Mouse (Mus musculus) hindbrain, embryonic 10.5 days (tissue): Measurements from ENCODE around the gene Hopx. TPM values are rescaled to one million over a fixed set of nuclear protein-coding genes. Genes with fewer than 3 reads are reported as not detected.

ENCODE experiments used
- DNase-seq: peaks from one replicate; pipeline ENCODE4 v3.0.0-alpha.2; 2017; ENCODE audit warnings: low spot score
- H3K27ac ChIP-seq: fragments of 300-500 bp; sonication (generic); 2 replicates; pipeline ENCODE4 v1.5.1; 2016; ENCODE audit warnings: mild to moderate bottlenecking, moderate library complexity
- H3K27me3 ChIP-seq: fragments of 300-500 bp; sonication (generic); 2 replicates; pipeline ENCODE4 v1.6.1; 2016; ENCODE audit warnings: mild to moderate bottlenecking; ENCODE audit not compliant: poor library complexity, insufficient read depth, severe bottlenecking
- H3K36me3 ChIP-seq: fragments of 300-500 bp; sonication (generic); 2 replicates; pipeline ENCODE4 v1.6.1; 2016; ENCODE audit warnings: mild to moderate bottlenecking, moderate library complexity
- H3K4me1 ChIP-seq: fragments of 300-500 bp; sonication (generic); replicated peaks from 2 replicates; pipeline ENCODE4 v1.6.1; 2016; ENCODE audit warnings: mild to moderate bottlenecking
- H3K4me3 ChIP-seq: fragments of 300-500 bp; sonication (generic); 2 replicates; pipeline ENCODE4 v1.5.1; 2016; ENCODE audit warnings: mild to moderate bottlenecking, moderate library complexity
- H3K9me3 ChIP-seq: fragments of 300-500 bp; sonication (generic); 2 replicates; pipeline ENCODE4 v1.6.1; 2016; ENCODE audit warnings: mild to moderate bottlenecking, moderate library complexity
- WGBS: fragments of 180-500 bp; shearing (Covaris S2); methylation state at CpG from one replicate; pipeline ENCODE4 v1.1.7; 2016; 5-methylcytosine and 5-hydroxymethylcytosine counted together
- polyA plus RNA-seq: library from polyadenylated mRNA; unstranded; fragments of >200 nt; fragmentation: Nextera tagmentation; extraction: Ambion mirVana; gene quantifications from 2 replicates; pipeline ENCODE4 v1.2.1, GENCODE M21; 2016

Gene Hopx
- polyA plus RNA-seq, 1 experiment from 2014 or later = 0.34 TPM

DNA sequence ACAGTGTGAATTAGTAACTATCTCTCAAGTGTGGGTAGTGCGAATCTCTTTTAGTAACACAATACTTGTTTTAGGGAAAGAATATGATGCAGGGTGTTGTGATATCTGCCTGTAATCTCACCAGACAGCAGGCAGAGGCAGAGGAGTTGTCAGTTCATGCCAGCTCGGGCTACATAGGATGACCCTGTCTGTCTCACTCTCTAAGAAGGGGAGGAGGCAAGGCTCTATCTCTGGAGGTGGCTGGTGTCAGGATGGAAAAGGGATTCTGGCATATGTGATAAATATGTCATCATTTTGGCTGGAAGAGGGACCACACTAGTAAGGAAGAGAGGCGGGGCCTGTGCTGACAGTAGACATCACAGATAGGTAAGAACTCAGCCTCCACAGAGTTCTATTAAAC is 23.0 kb downstream of the Hopx start:
- no peak for DNase-seq
- no peaks in the 10 kb centered on the region for H3K36me3 ChIP-seq
- peaks cover 19% of the 10 kb centered on the region for H3K4me1 ChIP-seq
- H3K4me3 ChIP-seq = no peak overlapping the region
- H3K27me3 ChIP-seq = peaks cover 51% of the 10 kb centered on the region
- no peak overlapping the region for H3K27ac ChIP-seq
- WGBS = 86% methylated on average over 3 of the region's 3 CpGs
- H3K9me3 ChIP-seq = no peaks in the 10 kb centered on the region

DNA sequence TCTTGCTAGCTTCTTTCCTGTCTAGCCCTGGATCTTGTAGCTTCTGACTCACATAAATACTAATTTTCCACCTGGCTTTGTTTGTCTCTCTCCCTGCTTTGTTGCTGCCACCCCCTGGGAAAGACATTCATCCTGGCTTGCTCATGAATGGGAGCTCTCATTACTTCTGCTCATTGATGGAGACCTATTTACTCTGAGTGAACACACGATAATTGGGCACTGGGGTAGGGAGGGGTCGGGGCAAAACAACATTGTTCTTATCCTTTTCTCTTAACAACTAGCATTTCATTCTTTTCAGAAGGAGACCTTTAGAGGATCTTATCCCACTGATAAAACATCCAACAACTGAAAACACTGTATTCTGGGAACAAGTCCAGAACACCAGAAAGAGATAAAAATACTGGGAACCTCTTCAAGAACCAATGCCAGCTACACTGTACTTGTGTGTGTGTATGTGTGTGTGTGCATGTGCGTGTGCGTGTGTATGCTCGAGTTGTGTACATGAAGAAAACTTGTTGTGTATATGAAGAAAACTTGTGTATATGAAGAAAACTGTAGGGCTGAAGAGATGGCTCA is 24.3 kb downstream of the Hopx start:
- Histone ChIP-seq H3K27ac (no peak overlapping the region), H3K36me3 (no peaks in the 10 kb centered on the region), H3K4me3 (no peak overlapping the region), H3K27me3 (peaks cover 38% of the 10 kb centered on the region), H3K9me3 (no peaks in the 10 kb centered on the region), H3K4me1 (peaks cover 19% of the 10 kb centered on the region)
- no peak for DNase-seq
- WGBS = 58% methylated on average over 5 of the region's 5 CpGs

DNA sequence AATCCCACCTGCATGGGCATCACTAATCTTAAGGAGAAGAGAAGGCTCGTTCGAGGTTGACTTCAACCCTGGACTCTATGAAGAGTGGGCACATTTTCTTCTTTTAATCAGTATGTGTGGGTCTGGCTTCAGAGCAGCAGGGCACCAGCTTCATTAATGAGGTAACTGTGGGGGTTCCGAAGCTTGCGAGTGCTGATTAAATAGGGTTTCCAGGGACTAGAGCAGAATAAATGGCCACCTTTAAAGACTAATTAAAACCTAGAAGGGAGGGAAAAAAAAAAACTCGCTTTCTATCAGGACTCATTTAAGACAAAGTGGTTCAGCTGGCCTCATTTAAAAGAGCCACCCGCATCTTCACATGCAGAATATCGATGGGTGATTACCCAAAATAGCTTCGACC is 25.0 kb downstream of the Hopx start:
- Histone ChIP-seq H3K36me3 (no peaks in the 10 kb centered on the region), H3K9me3 (no peaks in the 10 kb centered on the region), H3K27me3 (peaks cover 31% of the 10 kb centered on the region), H3K27ac (no peak overlapping the region), H3K4me1 (peaks cover 15% of the 10 kb centered on the region), H3K4me3 (no peak overlapping the region)
- DNase-seq = no peak
- 56% methylated on average over 8 of the region's 8 CpGs for WGBS

DNA sequence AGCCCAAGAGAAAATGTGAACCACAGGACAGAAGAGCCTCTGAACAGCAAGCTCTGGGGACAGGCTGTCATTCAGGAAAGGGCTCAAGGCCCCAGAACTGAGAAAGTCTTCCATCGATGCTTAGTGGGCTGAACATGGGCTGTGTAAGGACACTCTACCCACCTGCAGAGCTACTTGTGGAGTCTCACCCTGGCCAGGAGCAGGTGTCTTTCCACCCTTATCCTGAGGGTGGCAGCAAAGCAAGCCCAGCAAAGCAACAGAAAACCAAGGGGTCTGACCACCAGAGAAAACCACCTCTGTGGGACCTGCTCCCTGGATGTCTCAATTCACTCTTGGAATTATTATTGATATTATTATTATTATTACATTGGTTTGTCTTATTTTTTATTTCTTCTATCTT is 25.6 kb downstream of the Hopx start:
- peak; percentile 57 for DNase-seq
- H3K27me3 ChIP-seq = peaks cover 25% of the 10 kb centered on the region
- H3K27ac ChIP-seq = no peak overlapping the region
- no peaks in the 10 kb centered on the region for H3K9me3 ChIP-seq
- H3K36me3 ChIP-seq = no peaks in the 10 kb centered on the region
- H3K4me1 ChIP-seq = peaks cover 9% of the 10 kb centered on the region
- WGBS = 58% methylated on average over 1 of the region's 1 CpGs
- H3K4me3 ChIP-seq = no peak overlapping the region

DNA sequence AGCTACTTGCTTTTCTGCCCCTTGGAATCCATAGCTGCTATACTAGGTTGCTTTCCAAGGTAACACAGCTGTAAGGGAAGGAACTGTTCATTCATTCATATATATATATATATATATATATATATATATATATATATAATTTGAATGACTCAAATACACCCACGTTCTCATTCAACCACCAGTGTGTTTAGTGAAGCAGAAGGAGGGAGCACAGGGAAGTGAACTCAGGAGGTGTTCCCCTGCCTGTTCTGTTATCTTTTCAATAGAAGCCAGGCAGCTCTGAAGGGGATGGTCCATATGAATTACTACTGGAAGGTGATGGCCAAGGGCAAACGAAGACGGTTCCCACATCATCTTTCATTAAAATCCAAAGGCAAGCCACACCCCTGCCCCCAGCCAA is 27.8 kb downstream of the Hopx start:
- Histone ChIP-seq H3K9me3 (no peaks in the 10 kb centered on the region), H3K4me3 (no peak overlapping the region), H3K27ac (no peak overlapping the region), H3K27me3 (peaks cover 3% of the 10 kb centered on the region; the same call in 1 of the 2 replicates), H3K4me1 (0 out of 2 replicates have a peak, but pooled peaks cover 2% of the 10 kb centered on the region), H3K36me3 (no peaks in the 10 kb centered on the region)
- WGBS = 90% methylated on average over 3 of the region's 3 CpGs
- DNase-seq = no peak

- Histone ChIP-seq H3K4me1 (0 out of 2 replicates have a peak, but pooled peaks cover 2% of the 10 kb centered on the region), H3K36me3 (no peaks in the 10 kb centered on the region), H3K9me3 (no peaks in the 10 kb centered on the region), H3K4me3 (no peak overlapping the region), H3K27me3 (no peaks in the 10 kb centered on the region), H3K27ac (no peak overlapping the region)
- DNase-seq = no peak
- 93% methylated on average over 7 of the region's 7 CpGs for WGBS
Observed at GRCm38 (mm10) chr5:77086541-77086940, 28.4 kb downstream of the Hopx start.

GRCm38 (mm10) chr5:77085753-77086450 is 29.0 kb downstream of the Hopx start:
- H3K4me1 ChIP-seq = 0 out of 2 replicates have a peak, but pooled peaks cover 2% of the 10 kb centered on the region
- no peaks in the 10 kb centered on the region for H3K36me3 ChIP-seq
- no peaks in the 10 kb centered on the region for H3K9me3 ChIP-seq
- DNase-seq = no peak
- H3K4me3 ChIP-seq = no peak overlapping the region
- 89% methylated on average over 10 of the region's 10 CpGs for WGBS
- no peaks in the 10 kb centered on the region for H3K27me3 ChIP-seq
- H3K27ac ChIP-seq = no peak overlapping the region

DNA sequence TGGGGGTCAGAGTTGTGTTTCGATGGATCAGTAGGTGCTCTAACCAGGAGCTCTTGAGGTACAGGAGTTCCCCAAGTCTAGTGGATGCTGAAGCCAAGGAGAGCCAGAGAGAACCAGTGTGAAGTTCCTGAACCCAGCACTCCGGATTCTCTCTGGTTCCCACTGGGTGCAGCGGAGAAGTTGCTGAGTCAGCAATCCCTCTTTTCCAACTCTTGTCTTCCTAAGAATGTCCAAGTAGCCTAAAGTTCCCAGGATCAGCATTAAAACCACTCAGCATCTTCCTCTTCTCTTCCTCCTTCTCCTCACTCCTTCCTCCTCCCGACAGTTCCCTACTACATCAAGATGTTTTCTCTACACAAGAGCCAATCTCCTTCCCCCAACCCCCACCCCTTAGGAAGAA is 30.5 kb downstream of the Hopx start:
- WGBS = 88% methylated on average over 4 of the region's 4 CpGs
- no peaks in the 10 kb centered on the region for H3K9me3 ChIP-seq
- H3K36me3 ChIP-seq = no peaks in the 10 kb centered on the region
- H3K27me3 ChIP-seq = no peaks in the 10 kb centered on the region
- no peak for DNase-seq
- no peaks in the 10 kb centered on the region for H3K4me1 ChIP-seq
- no peak overlapping the region for H3K4me3 ChIP-seq
- H3K27ac ChIP-seq = no peak overlapping the region

- no peaks in the 10 kb centered on the region for H3K27me3 ChIP-seq
- H3K36me3 ChIP-seq = no peaks in the 10 kb centered on the region
- no peak for DNase-seq
- H3K9me3 ChIP-seq = no peaks in the 10 kb centered on the region
- 82% methylated on average over 7 of the region's 7 CpGs for WGBS
- H3K4me3 ChIP-seq = no peak overlapping the region
- H3K27ac ChIP-seq = no peak overlapping the region
- no peaks in the 10 kb centered on the region for H3K4me1 ChIP-seq
Observed at GRCm38 (mm10) chr5:77082735-77083134, 32.2 kb downstream of the Hopx start.

- no peak overlapping the region for H3K4me3 ChIP-seq
- H3K9me3 ChIP-seq = peaks cover 5% of the 10 kb centered on the region; the same call in 1 of the 2 replicates
- 94% methylated on average over 4 of the region's 4 CpGs for WGBS
- H3K4me1 ChIP-seq = no peaks in the 10 kb centered on the region
- no peak overlapping the region for H3K27ac ChIP-seq
- H3K27me3 ChIP-seq = no peaks in the 10 kb centered on the region
- H3K36me3 ChIP-seq = no peaks in the 10 kb centered on the region
- no peak for DNase-seq
Observed at GRCm38 (mm10) chr5:77080761-77081160, 34.2 kb downstream of the Hopx start.

- H3K4me3 ChIP-seq = no peak overlapping the region
- H3K9me3 ChIP-seq = peaks cover 5% of the 10 kb centered on the region; the same call in 1 of the 2 replicates
- H3K36me3 ChIP-seq = no peaks in the 10 kb centered on the region
- DNase-seq = no peak
- H3K4me1 ChIP-seq = no peaks in the 10 kb centered on the region
- H3K27me3 ChIP-seq = no peaks in the 10 kb centered on the region
- WGBS = 91% methylated on average over 4 of the region's 4 CpGs
- H3K27ac ChIP-seq = no peak overlapping the region
Observed at GRCm38 (mm10) chr5:77075951-77076350, 39.0 kb downstream of the Hopx start.

GRCm38 (mm10) chr5:77074914-77075313 is 40.0 kb downstream of the Hopx start:
- Histone ChIP-seq H3K4me1 (no peaks in the 10 kb centered on the region), H3K27ac (no peak overlapping the region), H3K4me3 (no peak overlapping the region), H3K27me3 (no peaks in the 10 kb centered on the region), H3K36me3 (no peaks in the 10 kb centered on the region), H3K9me3 (peaks cover 5% of the 10 kb centered on the region; the same call in 1 of the 2 replicates)
- WGBS = 86% methylated on average over 2 of the region's 2 CpGs
- no peak for DNase-seq

DNA sequence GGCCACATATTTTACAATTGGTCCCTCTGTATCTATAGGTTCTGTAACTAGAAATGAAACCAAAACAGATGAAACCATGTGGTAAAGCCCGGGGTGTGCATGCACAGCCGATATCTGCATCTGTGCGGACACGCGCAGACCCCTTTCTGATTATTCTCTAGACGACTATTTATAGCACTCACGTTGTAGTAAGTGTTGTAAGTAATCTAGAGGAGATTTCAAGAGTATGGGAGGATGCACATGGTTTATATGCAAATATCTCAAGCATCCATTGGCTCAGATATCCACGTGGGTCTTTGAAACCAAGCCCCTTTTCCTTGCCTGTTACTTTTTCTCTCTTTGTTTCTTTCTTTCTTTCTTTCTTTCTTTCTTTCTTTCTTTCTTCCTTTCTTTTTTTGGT is 41.1 kb downstream of the Hopx start:
- peaks cover 5% of the 10 kb centered on the region; the same call in 1 of the 2 replicates for H3K9me3 ChIP-seq
- no peaks in the 10 kb centered on the region for H3K27me3 ChIP-seq
- no peak overlapping the region for H3K4me3 ChIP-seq
- H3K4me1 ChIP-seq = no peaks in the 10 kb centered on the region
- no peak for DNase-seq
- H3K27ac ChIP-seq = no peak overlapping the region
- WGBS = 91% methylated on average over 8 of the region's 8 CpGs
- no peaks in the 10 kb centered on the region for H3K36me3 ChIP-seq
